Mouse (Mus musculus) v-Abl transformed pro-B cells (cell line): ENCODE results near the gene Zswim4.

Experiments used
- in situ Hi-C, 2 experiments: fragments of 400-800 bp; cut with MboI; formaldehyde crosslinking; loops; one replicate each; pipeline ENCODE4 v1.15.1; 2025; ENCODE audit not compliant: unreplicated experiment in 2 of 2

The Zswim4 gene

GRCm38 (mm10) chr8:84236998-84237473, at the start of gene Zswim4:
Zswim4 (minus strand) TSS chr8:84237055.
- in situ Hi-C loops, result no loop called here

GRCm38 (mm10) chr8:84285665-84286064, 48.8 kb upstream of the Zswim4 start:
- in situ Hi-C loops, result loop anchor here (5.0 to 25.0 kb wide), 3 partner anchors 71 to 527 kb away; partner anchors contain the start of genes Dand5 (in 1 of the 2), Nanos3 (in 1 of the 2) and Nfix (in 1 of the 2)

GRCm38 (mm10) chr8:84284608-84285063, 47.8 kb upstream of the Zswim4 start:
- in situ Hi-C loops, result loop anchor here (5.0 to 25.0 kb wide), 4 partner anchors 70 to 528 kb away; partner anchors contain the start of genes Nanos3 (in 2 of the 2), Dand5 (in 1 of the 2) and Nfix (in 1 of the 2)

GRCm38 (mm10) chr8:84280777-84281176, 43.9 kb upstream of the Zswim4 start:
- in situ Hi-C loops, result loop anchor here (5.0 to 25.0 kb wide), 4 partner anchors 66 to 532 kb away; partner anchors contain the start of genes Dand5 (in 1 of the 2), Nanos3 (in 1 of the 2) and Nfix (in 1 of the 2)

GRCm38 (mm10) chr8:84276447-84276846, 39.6 kb upstream of the Zswim4 start:
- in situ Hi-C loops, result loop anchor here in 1 of 2 experiments (25.0 kb wide), 1 partner anchor 536 kb away; the partner anchor contains the start of genes Dand5 and Nfix

- in situ Hi-C loops, result loop anchor here in 1 of 2 experiments (5.0 kb wide), 1 partner anchor 237 kb away; no protein-coding TSS in a partner anchor
Observed at GRCm38 (mm10) chr8:84273968-84274367, 37.1 kb upstream of the Zswim4 start.

- in situ Hi-C loops, result loop anchor here in 1 of 2 experiments (5.0 kb wide), 1 partner anchor 235 kb away; no protein-coding TSS in a partner anchor
Observed at GRCm38 (mm10) chr8:84272302-84272701, 35.4 kb upstream of the Zswim4 start.

GRCm38 (mm10) chr8:84269950-84270773, 33.3 kb upstream of the Zswim4 start, which contains the start of gene Ccdc130:
Ccdc130 (minus strand) TSS chr8:84270380.
- in situ Hi-C loops, result loop anchor here in 1 of 2 experiments (5.0 kb wide), 1 partner anchor 233 kb away; no protein-coding TSS in a partner anchor

GRCm38 (mm10) chr8:84261098-84261497, 24.2 kb upstream of the Zswim4 start:
- in situ Hi-C loops, result no loop called here

- in situ Hi-C loops, result no loop called here
Observed at GRCm38 (mm10) chr8:84256822-84257610, 20.2 kb upstream of the Zswim4 start, which contains the start of gene Mri1. Mri1 (minus strand) TSS chr8:84257326.

- in situ Hi-C loops, result no loop called here
Observed at GRCm38 (mm10) chr8:84256458-84256821, 19.6 kb upstream of the Zswim4 start.

- in situ Hi-C loops, result no loop called here
Observed at GRCm38 (mm10) chr8:84255858-84256257, 19.0 kb upstream of the Zswim4 start.

GRCm38 (mm10) chr8:84249257-84250170, 12.7 kb upstream of the Zswim4 start, which contains the start of gene D8Ertd738e:
D8Ertd738e (minus strand) TSS chr8:84249719.
- in situ Hi-C loops, result no loop called here

GRCm38 (mm10) chr8:84241821-84242220, 5.0 kb upstream of the Zswim4 start:
- in situ Hi-C loops, result no loop called here

GRCm38 (mm10) chr8:84241167-84241566, 4.3 kb upstream of the Zswim4 start:
- in situ Hi-C loops, result no loop called here

- in situ Hi-C loops, result no loop called here
Observed at GRCm38 (mm10) chr8:84237542-84238229, 831 bp upstream of the Zswim4 start.

- in situ Hi-C loops, result no loop called here
Observed at GRCm38 (mm10) chr8:84236410-84236997, 351 bp downstream of the Zswim4 start.

- in situ Hi-C loops, result no loop called here
Observed at GRCm38 (mm10) chr8:84235746-84236409, 977 bp downstream of the Zswim4 start.
